Mouse (Mus musculus): ENCODE data around the gene Ripor2.

Ripor2 gene

GRCm38 (mm10) chr13:24581833-24582232 lies at the start of gene Ripor2:
Gene Ripor2 (plus strand): TSS chr13:24582189.
- DNase-seq (ENCODE audit: low read depth, low spot score) = no peak

DNA sequence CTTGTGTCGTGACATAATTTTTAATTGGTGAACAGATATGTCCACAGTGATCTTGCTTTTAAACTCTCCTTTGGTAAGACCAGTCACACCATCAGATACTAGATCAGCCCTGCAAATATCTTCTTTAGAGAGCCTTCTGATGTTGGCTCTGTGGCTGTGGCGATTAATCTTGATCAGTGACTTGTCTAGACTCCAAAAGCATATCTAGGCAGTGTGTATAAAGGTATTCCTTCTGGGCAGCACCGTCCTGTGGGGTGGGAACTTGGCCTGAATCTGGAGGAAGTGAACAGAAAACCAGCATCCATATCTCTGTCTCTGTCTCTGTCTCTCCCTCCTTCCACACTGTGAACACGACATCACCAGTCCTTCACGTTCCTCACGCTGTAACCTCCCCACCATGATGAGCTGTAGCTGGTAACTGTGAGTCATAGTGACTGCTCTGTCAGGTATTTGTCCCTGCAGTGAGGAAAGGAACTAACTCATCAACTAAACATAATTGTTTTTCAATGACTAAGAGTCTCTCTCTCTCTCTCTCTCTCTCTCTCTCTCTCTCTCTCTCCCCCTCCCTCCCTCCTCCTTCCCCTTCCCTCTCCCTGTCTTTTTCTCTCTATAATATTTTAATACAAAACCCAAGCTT lies 45.3 kb upstream of the Ripor2 start:
- DNase-seq (ENCODE audit: low read depth, low spot score) = no peak

GRCm38 (mm10) chr13:24538012-24538411 lies 44.0 kb upstream of the Ripor2 start:
- DNase-seq (ENCODE audit: low read depth, low spot score) = no peak

- no peak for DNase-seq (ENCODE audit: low read depth, low spot score)
These were observed 43.0 kb upstream of the Ripor2 start for GRCm38 (mm10) chr13:24538941-24539340.

- DNase-seq (ENCODE audit: low read depth, low spot score) = no peak
These were observed 36.3 kb upstream of the Ripor2 start for GRCm38 (mm10) chr13:24545677-24546076.

DNA sequence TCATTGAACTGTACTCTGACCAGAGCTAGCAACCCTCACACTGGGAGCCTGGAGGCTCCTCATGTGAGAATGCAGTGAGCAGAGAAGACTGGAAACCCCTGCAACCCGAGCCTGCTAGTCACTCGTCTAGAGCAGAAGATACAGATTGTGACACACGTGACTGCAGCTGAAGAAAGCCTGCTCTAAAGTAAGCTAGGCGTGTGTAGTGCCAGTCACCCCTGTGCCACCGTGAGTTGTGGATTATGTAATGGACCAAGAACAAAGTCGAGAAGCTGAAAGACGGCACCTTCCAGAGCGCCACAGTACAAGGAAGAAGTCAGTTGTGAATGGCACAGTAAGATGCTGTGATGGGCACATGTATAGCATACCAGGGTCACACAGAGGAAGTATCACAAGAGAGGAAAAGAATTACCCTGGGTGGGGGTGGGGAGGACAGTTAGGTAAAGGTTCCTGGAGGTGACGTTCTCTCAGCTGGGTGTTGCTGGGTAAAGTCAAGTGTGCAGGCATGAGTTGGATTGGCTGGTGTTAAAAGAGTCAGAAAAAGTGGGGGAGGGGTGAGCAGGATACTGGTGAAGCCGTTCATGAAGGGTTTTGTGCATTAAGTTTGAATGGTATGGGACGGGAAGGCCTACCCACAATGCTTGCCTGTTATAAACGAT lies 35.1 kb upstream of the Ripor2 start:
- no peak for DNase-seq (ENCODE audit: low read depth, low spot score)

DNA sequence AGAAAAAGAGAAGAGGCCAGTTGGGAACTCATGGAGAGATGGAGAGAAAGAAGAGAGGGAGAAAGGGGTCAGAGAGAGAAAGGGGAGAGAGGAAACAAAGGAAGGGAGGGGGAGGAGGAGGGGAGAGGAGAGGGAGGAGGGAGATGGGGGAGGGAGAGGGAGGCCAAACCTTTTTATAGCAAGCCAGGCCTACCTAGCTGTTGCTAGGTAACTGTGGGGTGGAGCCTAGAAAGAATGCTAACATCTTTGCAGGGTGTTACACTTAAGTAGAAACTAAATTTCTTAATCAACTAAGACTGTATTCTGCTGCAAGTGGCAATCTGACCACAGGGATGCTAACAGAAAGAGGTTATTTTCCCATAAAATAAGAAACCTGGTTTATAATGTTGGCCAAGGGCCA lies 33.1 kb upstream of the Ripor2 start:
- DNase-seq (ENCODE audit: low read depth, low spot score) = no peak

- no peak for DNase-seq (ENCODE audit: low read depth, low spot score)
These were observed 30.7 kb upstream of the Ripor2 start for GRCm38 (mm10) chr13:24551100-24551931.

DNA sequence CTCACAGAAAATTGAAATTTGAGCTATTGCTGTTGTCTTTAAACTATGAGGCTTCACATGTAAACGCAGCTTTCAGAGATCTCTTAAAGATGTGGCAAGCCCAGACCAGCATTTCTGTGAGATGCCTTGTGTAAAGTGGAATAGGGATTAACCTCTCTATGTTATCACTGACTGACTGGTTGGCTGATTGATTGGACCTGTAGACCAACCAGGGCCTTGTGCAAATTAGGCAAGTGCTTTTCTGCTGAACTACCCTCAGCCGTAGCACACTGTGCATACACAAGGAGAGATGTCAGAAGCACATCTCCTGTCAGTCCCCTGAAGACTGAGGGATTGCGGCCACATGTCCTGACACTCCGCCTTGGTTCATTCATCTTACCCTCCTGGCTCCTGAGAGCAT lies 29.9 kb upstream of the Ripor2 start:
- DNase-seq (ENCODE audit: low read depth, low spot score) = no peak

DNA sequence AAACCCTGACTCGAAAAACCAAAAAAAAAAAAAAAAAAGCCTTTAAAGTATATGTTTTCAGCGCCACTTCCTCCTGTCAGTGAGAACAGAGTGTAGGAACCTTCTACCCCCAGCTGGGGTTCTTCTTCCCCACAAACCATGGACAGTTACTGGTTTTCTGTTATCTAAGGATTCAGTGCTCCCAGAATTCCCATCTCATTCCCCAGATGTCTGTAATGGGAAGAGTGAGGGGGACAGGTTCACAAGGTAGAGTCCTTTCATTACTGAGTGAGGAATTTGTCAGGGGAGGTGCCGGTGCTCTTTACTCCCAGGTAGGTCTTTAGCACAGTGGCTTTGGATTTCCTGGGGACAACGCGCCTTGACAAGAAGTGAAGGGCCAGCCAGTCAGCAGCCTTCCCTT lies 20.6 kb upstream of the Ripor2 start:
- DNase-seq (ENCODE audit: low read depth, low spot score) = no peak

DNA sequence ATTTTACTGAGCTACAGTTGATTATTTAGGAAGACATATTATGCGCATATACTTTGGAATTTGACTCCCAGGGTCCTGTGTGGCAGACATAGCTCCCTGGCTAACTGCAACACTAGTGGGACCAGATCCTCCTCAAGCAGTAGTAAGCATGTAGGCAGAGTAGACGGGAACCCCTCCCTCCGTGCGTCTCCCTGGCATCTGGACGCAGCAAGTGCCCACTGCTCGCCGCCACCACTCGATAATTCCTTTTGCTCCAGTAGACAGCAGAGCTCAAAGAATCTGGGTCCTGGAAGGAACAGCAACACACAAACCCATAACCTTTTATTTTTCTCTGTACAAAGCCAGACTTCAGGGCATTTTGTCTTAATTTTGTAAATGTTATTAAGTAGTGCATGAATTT lies 17.3 kb upstream of the Ripor2 start:
- no peak for DNase-seq (ENCODE audit: low read depth, low spot score)

DNA sequence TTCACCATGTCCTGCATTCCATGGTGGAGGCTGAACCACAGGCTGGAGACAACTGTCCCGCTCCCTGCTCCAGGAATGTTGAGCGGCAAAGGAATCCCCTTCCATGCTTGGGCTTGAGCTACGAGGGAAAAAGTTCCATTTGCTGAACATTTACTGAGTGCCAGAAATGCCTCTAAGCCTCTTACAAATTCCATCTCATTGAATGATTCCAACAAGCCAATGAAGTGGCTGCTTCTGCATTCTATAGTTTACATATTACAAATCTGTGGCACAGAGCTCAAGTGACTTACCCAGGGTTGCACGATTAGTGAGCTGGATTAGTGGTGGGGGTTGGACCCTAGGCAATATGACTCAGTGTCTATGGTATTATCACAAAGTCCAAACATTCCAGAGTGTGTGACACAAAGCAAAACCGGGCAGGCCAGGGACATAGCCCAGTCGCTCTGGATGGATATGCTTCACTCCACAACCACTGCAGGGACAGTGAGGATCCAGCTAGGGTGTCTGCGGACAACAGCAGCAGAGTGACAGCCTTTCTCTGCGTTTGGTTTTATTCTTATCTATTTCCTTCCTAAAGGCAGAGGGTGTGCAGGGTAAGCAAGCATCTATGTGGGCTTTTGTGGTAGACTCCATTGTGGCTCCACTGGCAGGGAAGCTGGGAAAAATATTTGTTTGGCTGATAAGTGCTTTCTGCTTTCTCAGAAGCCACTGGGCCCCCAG lies 16.6 kb upstream of the Ripor2 start:
- DNase-seq (ENCODE audit: low read depth, low spot score) = no peak

- no peak for DNase-seq (ENCODE audit: low read depth, low spot score)
These were observed 16.1 kb upstream of the Ripor2 start for GRCm38 (mm10) chr13:24565950-24566320.

GRCm38 (mm10) chr13:24567176-24567811 lies 14.7 kb upstream of the Ripor2 start:
- no peak for DNase-seq (ENCODE audit: low read depth, low spot score)

DNA sequence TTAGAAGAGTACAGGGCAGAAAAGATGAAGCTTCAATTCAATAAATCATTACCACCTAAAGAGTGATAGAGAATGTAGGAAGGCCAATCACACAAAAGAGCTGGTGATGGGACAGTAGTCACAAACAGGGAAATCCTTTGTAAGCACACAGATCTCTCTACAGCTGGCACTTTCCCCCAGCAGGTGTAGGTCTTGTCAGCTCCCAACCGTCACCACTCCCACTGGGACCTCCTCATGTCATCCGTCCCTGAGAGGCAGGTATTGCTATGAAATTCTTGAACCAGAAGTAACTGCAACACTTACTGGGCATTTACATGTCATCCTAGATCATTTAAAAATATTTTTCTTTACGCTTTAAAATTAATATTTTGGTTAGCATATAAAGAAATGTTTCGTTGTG lies 12.9 kb upstream of the Ripor2 start:
- no peak for DNase-seq (ENCODE audit: low read depth, low spot score)

DNA sequence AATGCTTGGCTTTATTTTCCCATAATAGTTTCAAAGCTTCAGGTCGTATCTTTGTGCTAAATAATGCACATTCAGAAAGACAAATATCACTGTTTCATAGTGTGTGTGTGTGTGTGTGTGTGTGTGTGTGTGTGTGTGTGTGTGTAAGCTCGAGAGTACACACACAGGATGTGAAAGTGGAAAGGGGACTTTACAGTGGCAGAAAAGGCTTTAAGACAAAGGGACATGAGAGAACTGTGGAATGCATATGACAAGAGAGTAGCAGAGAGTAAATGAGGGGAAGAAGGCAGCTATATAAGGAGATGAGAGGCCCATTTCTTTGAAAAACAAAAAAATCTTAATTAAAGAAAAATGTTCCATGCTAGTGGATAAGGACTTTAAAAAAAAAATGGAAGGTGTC lies 11.3 kb upstream of the Ripor2 start:
- peak; percentile 32 for DNase-seq (ENCODE audit: low read depth, low spot score)

- no peak for DNase-seq (ENCODE audit: low read depth, low spot score)
These were observed 10.1 kb upstream of the Ripor2 start for GRCm38 (mm10) chr13:24571906-24572305.

DNA sequence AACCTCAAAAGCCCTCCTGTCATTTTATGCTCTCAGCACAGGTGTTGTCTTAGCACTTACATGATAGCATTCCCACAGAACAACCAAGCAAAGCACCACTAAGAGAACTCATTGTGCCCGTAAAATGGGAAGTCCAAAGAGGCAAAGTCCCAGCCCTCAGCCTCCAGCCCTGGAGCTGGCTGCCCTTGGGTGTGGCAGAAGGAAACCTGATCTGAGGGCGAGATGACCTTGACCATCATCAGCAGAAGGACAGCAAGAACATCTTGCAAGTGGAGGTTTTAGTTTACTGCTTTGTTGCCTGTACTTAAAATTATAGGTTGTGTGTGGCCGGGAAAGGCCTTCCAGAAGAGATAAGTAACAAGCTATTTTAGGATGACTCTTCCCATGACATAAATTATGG lies 6.9 kb upstream of the Ripor2 start:
- no peak for DNase-seq (ENCODE audit: low read depth, low spot score)

GRCm38 (mm10) chr13:24576338-24577119 lies 5.5 kb upstream of the Ripor2 start:
- DNase-seq (ENCODE audit: low read depth, low spot score) = no peak

- no peak for DNase-seq (ENCODE audit: low read depth, low spot score)
These were observed 3.7 kb upstream of the Ripor2 start for GRCm38 (mm10) chr13:24578317-24578716.

- DNase-seq (ENCODE audit: low read depth, low spot score) = no peak
These were observed 1.2 kb upstream of the Ripor2 start for GRCm38 (mm10) chr13:24580759-24581158.

All from A20 (cell line).